Mouse (Mus musculus) forebrain, embryonic 13.5 days (tissue): ENCODE data around the gene Myadm. TPM values are rescaled to one million over a fixed set of nuclear protein-coding genes. Genes with fewer than 3 reads are reported as not detected.
"Not testable (repeated sequence)": the region's sequence is repeated elsewhere in the genome, so short reads cannot be mapped to it uniquely, and the experiment has no call there.

Experiments used
- ATAC-seq: fragments of 200-750 bp; cut with Nextera tagmentation; 2 replicates; pipeline ENCODE4 v1.8.0; 2017
- H3K27ac ChIP-seq: fragments of 300-500 bp; sonication (generic); 2 replicates; pipeline ENCODE4 v1.5.1; 2015; ENCODE audit warnings: inconsistent platforms, mild to moderate bottlenecking, moderate library complexity
- H3K27me3 ChIP-seq: fragments of 300-500 bp; sonication (generic); 2 replicates; pipeline ENCODE4 v1.6.1; 2015; ENCODE audit warnings: mild to moderate bottlenecking, inconsistent platforms
- H3K36me3 ChIP-seq: fragments of 300-500 bp; sonication (generic); 2 replicates; pipeline ENCODE4 v1.6.1; 2015; ENCODE audit warnings: mild to moderate bottlenecking, inconsistent platforms; ENCODE audit not compliant: poor library complexity, severe bottlenecking
- H3K4me1 ChIP-seq: fragments of 300-500 bp; sonication (generic); 2 replicates; pipeline ENCODE4 v1.6.1; 2015; ENCODE audit warnings: inconsistent platforms
- H3K4me2 ChIP-seq: fragments of 300-500 bp; sonication (generic); 2 replicates; pipeline ENCODE4 v1.6.1; 2015; ENCODE audit warnings: inconsistent platforms, mild to moderate bottlenecking, moderate library complexity
- H3K4me3 ChIP-seq: fragments of 300-500 bp; sonication (generic); 2 replicates; pipeline ENCODE4 v1.5.1; 2015; ENCODE audit warnings: mild to moderate bottlenecking, inconsistent platforms
- H3K9ac ChIP-seq: fragments of 300-500 bp; sonication (generic); 2 replicates; pipeline ENCODE4 v1.6.1; 2015; ENCODE audit warnings: mild to moderate bottlenecking, inconsistent platforms
- H3K9me3 ChIP-seq: fragments of 300-500 bp; sonication (generic); replicated peaks from 2 replicates; pipeline ENCODE4 v1.6.1; 2016; ENCODE audit warnings: inconsistent platforms
- WGBS: fragments of 180-500 bp; shearing (Covaris S2); methylation state at CpG from one replicate; pipeline ENCODE4 v1.1.7; 2015; 5-methylcytosine and 5-hydroxymethylcytosine counted together
- polyA plus RNA-seq: library from polyadenylated mRNA; unstranded; fragments of >200 nt; fragmentation: Nextera tagmentation; extraction: Ambion mirVana; gene quantifications from 2 replicates; pipeline ENCODE4 v1.2.1, GENCODE M21; 2015

Myadm gene
- polyA plus RNA-seq, 1 experiment from 2014 or later: 14.6 TPM

GRCm38 (mm10) chr7:3275455-3276170, 13.3 kb upstream of the Myadm start:
- 81% methylated on average over 6 of the region's 6 CpGs for WGBS
- no peak overlapping the region for H3K4me2 ChIP-seq
- H3K4me1 ChIP-seq: no peaks in the 10 kb centered on the region
- H3K9me3 ChIP-seq: no peaks in the 10 kb centered on the region
- ATAC-seq: no peak
- H3K27ac ChIP-seq: no peak overlapping the region
- no peaks in the 10 kb centered on the region for H3K36me3 ChIP-seq
- H3K27me3 ChIP-seq: no peaks in the 10 kb centered on the region
- no peak overlapping the region for H3K9ac ChIP-seq
- no peak overlapping the region for H3K4me3 ChIP-seq

GRCm38 (mm10) chr7:3276781-3277180, 12.1 kb upstream of the Myadm start:
- H3K4me2 ChIP-seq, H3K27me3 ChIP-seq, H3K4me3 ChIP-seq, H3K36me3 ChIP-seq, H3K4me1 ChIP-seq, H3K27ac ChIP-seq, H3K9me3 ChIP-seq, ATAC-seq, H3K9ac ChIP-seq: not testable (repeated sequence)
- 37% methylated on average over 4 of the region's 4 CpGs for WGBS

GRCm38 (mm10) chr7:3280080-3280653, 8.7 kb upstream of the Myadm start:
- H3K36me3 ChIP-seq: no peaks in the 10 kb centered on the region
- ATAC-seq: no peak
- H3K9me3 ChIP-seq: no peaks in the 10 kb centered on the region
- H3K9ac ChIP-seq: no peak overlapping the region
- H3K27me3 ChIP-seq: no peaks in the 10 kb centered on the region
- no peak overlapping the region for H3K4me2 ChIP-seq
- H3K4me1 ChIP-seq: no peaks in the 10 kb centered on the region
- 62% methylated on average over 5 of the region's 5 CpGs for WGBS
- H3K27ac ChIP-seq: no peak overlapping the region
- H3K4me3 ChIP-seq: no peak overlapping the region

DNA sequence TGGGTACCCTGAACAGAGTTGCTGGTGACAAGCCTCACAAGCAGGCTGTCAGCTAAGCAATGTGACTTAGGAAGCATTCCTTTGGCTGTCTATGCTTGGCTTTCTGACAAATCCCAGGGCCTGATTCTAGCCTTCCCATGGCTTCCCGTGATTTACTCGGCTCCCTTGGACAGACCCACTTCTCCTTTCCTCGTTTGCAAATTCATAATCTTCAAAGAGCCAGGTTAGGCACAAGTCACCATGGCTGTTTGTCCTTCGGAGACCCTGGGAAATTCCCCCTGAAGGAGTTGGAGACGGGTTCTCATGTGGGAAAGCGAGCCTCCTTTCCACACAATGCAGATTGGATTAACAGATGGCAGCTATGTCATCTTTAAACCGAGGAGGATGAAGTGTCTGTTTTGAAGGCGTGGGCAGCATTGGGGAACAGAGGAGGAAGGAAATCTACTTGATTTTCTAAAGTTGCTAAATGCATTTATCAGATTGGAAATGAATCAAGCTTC, 8.2 kb upstream of the Myadm start:
- 53% methylated on average over 8 of the region's 8 CpGs for WGBS
- H3K4me2 ChIP-seq: no peak overlapping the region
- H3K4me1 ChIP-seq: no peaks in the 10 kb centered on the region
- ATAC-seq: no peak
- no peaks in the 10 kb centered on the region for H3K9me3 ChIP-seq
- H3K27ac ChIP-seq: no peak overlapping the region
- H3K9ac ChIP-seq: no peak overlapping the region
- no peak overlapping the region for H3K4me3 ChIP-seq
- no peaks in the 10 kb centered on the region for H3K36me3 ChIP-seq
- no peaks in the 10 kb centered on the region for H3K27me3 ChIP-seq

DNA sequence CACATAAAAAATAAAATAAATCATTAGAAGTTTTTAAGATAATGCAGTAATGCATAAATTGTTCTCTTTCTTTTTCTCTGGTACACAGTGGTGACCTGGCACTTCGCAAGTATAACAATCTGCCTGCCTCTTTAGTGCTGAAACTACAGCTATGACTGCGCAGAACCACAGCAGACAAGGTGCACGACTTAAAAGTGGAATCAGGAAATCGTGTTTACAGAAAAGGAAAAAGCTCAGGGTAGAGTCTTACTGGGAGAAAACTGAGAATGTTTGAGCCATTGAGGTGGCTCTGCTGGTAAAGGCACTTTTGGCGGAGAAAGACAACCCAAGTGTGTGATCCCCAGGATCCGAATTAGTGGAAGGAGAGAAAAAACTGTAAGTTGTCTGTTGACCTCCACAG, 7.1 kb upstream of the Myadm start:
- Histone ChIP-seq H3K9ac (no peak overlapping the region), H3K4me2 (no peak overlapping the region), H3K4me3 (no peak overlapping the region), H3K36me3 (no peaks in the 10 kb centered on the region), H3K9me3 (no peaks in the 10 kb centered on the region), H3K27me3 (no peaks in the 10 kb centered on the region), H3K4me1 (no peaks in the 10 kb centered on the region), H3K27ac (no peak overlapping the region)
- no peak for ATAC-seq
- WGBS: 91% methylated on average over 6 of the region's 6 CpGs

DNA sequence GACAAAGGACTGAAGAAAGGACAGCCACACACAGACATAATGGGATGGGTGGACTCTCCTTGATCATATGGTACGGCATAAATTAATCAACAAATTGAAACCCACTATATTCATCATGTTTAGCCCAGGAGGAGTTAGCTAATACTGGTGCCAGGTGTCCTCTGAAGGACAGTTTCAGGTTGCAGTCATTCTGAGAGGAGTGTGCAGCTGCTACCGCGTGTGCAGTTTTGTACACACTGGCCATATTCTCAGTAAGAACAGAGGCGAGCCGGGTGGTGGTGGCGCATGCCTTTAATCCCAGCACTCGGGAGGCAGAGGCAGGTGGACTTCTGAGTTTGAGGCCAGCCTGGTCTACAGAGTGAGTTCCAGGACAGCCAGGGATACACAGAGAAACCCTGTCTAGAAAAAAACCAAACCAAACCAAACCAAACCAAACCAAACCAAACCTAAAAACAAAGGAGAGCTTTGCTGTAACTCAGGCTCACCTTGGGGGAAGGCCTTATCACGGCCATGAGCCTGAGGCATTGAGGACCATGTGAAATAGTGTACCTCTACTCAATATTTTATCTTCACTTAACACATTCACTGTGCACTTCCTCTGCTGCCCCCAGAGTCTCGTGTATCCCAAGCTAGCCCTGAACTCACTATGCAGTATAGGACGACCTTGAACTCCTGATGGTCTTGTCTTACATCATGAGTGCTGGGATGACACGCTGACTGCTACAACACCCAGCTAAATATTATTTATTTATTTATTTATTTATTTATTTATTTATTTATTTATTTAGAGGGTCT, 5.6 kb upstream of the Myadm start:
- no peaks in the 10 kb centered on the region for H3K9me3 ChIP-seq
- no peak overlapping the region for H3K4me3 ChIP-seq
- 90% methylated on average over 11 of the region's 11 CpGs for WGBS
- no peak for ATAC-seq
- no peak overlapping the region for H3K9ac ChIP-seq
- no peak overlapping the region for H3K27ac ChIP-seq
- peaks cover 7% of the 10 kb centered on the region; the same call in 1 of the 2 replicates for H3K4me1 ChIP-seq
- H3K27me3 ChIP-seq: no peaks in the 10 kb centered on the region
- no peak overlapping the region for H3K4me2 ChIP-seq
- no peaks in the 10 kb centered on the region for H3K36me3 ChIP-seq

DNA sequence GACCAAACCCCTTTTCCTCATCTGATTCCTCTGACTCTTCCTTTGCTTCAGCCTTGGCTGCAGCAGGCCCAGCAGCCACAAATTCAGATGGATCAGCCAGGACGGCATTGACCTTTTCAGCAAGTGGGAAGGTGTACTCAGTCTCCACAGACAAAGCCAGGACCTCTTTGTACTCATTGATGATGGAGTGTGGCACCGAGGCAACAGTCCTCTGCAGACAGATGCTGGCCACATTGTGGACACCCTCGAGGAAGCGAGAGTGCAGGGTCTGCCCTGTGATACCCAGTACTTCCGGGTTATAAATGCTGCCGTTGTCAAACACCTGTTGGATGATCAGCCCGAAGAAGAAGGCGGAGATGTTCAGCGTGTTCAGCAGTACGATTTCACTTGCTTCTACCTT, 4.3 kb upstream of the Myadm start:
- Histone ChIP-seq H3K4me2 (no peak overlapping the region), H3K27me3 (no peaks in the 10 kb centered on the region), H3K9ac (no peak overlapping the region), H3K4me1 (peaks cover 16% of the 10 kb centered on the region; the same call in 1 of the 2 replicates), H3K4me3 (no peak overlapping the region), H3K27ac (no peak overlapping the region), H3K36me3 (no peaks in the 10 kb centered on the region), H3K9me3 (no peaks in the 10 kb centered on the region)
- no peak for ATAC-seq
- 90% methylated on average over 10 of the region's 10 CpGs for WGBS

- ATAC-seq: no peak
- peaks cover 30% of the 10 kb centered on the region for H3K4me1 ChIP-seq
- no peak overlapping the region for H3K4me3 ChIP-seq
- H3K9me3 ChIP-seq: no peaks in the 10 kb centered on the region
- no peak overlapping the region for H3K9ac ChIP-seq
- H3K27me3 ChIP-seq: no peaks in the 10 kb centered on the region
- no peak overlapping the region for H3K4me2 ChIP-seq
- no peaks in the 10 kb centered on the region for H3K36me3 ChIP-seq
- 92% methylated on average over 5 of the region's 5 CpGs for WGBS
- no peak overlapping the region for H3K27ac ChIP-seq
Measured at GRCm38 (mm10) chr7:3286036-3286435, 2.8 kb upstream of the Myadm start.

DNA sequence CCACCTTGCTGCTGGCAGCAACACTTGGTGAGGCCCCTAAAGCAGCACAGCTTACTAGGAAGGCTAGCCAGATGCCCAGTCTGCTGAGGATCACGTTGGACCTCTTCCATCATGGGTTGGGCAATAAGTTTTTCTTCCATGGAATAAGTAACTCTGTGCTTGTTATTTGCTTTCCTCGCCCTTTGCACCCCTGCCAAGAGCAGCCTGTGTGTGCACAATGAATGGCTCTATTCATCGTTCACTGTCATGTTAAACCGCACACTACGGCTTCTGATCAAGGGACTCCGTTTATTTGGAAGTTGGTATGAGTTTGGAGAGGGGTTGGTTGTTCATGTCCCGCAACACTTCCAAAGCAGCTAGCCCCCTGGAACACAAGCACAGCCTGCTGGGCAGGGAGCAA, 1.7 kb upstream of the Myadm start:
- Histone ChIP-seq H3K36me3 (no peaks in the 10 kb centered on the region), H3K9me3 (no peaks in the 10 kb centered on the region), H3K9ac (no peak overlapping the region), H3K4me2 (no peak overlapping the region), H3K4me3 (no peak overlapping the region), H3K27ac (no peak overlapping the region), H3K27me3 (no peaks in the 10 kb centered on the region), H3K4me1 (peaks cover 35% of the 10 kb centered on the region)
- no peak for ATAC-seq
- 44% methylated on average over 7 of the region's 7 CpGs for WGBS

DNA sequence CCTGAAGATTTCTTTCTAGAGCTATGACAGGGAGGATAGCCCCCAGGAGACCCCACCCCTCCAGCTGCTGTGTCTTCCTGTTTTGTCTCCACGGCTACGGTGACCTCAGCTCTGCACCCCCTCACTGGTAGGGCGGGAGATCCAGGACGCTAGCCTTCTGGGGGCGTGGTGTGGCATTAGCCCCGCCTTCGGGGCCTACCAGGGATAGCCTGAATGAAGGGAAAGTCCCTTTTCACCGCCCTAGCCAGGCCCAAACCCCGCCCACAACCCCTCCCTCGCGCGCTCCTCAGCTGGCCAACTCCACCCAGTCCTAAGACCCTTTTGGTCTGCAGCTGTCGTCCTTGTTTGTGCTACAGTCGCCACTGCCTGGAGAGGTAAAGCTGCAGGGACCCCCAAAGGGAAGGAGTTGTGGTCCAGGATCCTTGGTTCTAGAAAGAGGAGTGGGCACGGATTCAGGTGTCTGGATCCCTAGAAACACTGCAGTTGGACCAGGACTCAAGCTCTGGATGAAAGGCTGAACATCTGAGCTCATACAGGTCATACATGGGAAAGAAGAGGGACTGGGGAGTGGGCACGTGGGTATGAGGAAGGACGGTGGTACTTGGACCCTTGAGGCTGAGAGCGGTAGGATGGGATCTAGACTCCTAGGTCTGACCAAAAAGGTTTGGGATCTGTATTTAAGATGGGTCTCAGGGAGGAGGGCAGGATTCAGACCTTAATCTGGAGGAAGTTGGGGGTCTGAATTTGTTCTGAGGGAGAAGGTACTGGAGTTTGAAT, 1.6 kb downstream of the Myadm start:
- peaks cover 18% of the 10 kb centered on the region for H3K36me3 ChIP-seq
- peak; percentile 91 for ATAC-seq
- peak overlapping the region; percentile 63 for H3K27ac ChIP-seq
- H3K9me3 ChIP-seq: no peaks in the 10 kb centered on the region
- H3K4me2 ChIP-seq: peak overlapping the region; percentile 62
- 2% methylated on average over 18 of the region's 18 CpGs for WGBS
- H3K4me1 ChIP-seq: peaks cover 43% of the 10 kb centered on the region
- no peaks in the 10 kb centered on the region for H3K27me3 ChIP-seq
- H3K4me3 ChIP-seq: peak overlapping the region; percentile 54
- H3K9ac ChIP-seq: peak overlapping the region; percentile 82

- 51% methylated on average over 6 of the region's 6 CpGs for WGBS
- peaks cover 43% of the 10 kb centered on the region for H3K4me1 ChIP-seq
- no peak overlapping the region for H3K9ac ChIP-seq
- H3K4me3 ChIP-seq: peak overlapping the region; percentile 54
- no peak for ATAC-seq
- no peaks in the 10 kb centered on the region for H3K27me3 ChIP-seq
- H3K36me3 ChIP-seq: peaks cover 26% of the 10 kb centered on the region
- H3K9me3 ChIP-seq: no peaks in the 10 kb centered on the region
- H3K27ac ChIP-seq: no peak overlapping the region
- H3K4me2 ChIP-seq: peak overlapping the region; percentile 62
Measured at GRCm38 (mm10) chr7:3291197-3291596, 2.3 kb downstream of the Myadm start.

DNA sequence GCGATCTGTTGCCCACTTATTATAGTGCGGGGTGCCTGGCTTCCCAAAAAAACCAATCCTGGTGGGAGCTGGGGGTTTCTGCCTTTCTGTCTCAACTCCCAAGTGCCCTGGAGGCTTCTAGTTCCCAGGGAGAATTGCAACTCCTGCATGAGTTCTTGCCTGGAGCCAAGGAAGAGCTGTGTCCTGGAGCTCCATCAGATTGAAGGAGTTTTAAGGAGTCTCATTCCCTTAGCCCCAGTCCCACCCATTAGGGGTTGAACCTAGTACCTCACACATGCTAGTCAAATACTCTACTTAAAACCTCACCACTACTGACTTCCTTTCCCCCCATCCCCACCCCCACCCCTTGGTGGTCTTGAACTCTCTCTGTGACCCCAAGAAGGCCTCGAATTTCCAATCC, 2.9 kb downstream of the Myadm start:
- Histone ChIP-seq H3K27me3 (no peaks in the 10 kb centered on the region), H3K9ac (no peak overlapping the region), H3K9me3 (no peaks in the 10 kb centered on the region), H3K4me1 (peaks cover 43% of the 10 kb centered on the region), H3K27ac (no peak overlapping the region), H3K4me2 (no peak overlapping the region), H3K4me3 (no peak overlapping the region), H3K36me3 (peaks cover 30% of the 10 kb centered on the region)
- no peak for ATAC-seq
- 84% methylated on average over 3 of the region's 3 CpGs for WGBS
